Mouse (Mus musculus) urinary bladder, postnatal 10 days (tissue): Measurements from ENCODE around the gene Spns3.

Experiments
- DNase-seq: peaks from one replicate; pipeline ENCODE4 v3.0.0; 2022; ENCODE audit warnings: low spot score

Spns3 gene

GRCm38 (mm10) chr11:72452140-72452665 lies 98.1 kb downstream of the Spns3 start:
- no peak for DNase-seq

GRCm38 (mm10) chr11:72447475-72447874 lies 102.8 kb downstream of the Spns3 start:
- no peak for DNase-seq

- no peak for DNase-seq
These were observed 103.8 kb downstream of the Spns3 start for GRCm38 (mm10) chr11:72446311-72447105.
